Mouse (Mus musculus): ENCODE measurements around the gene Igfbp2. TPM values are rescaled to one million over a fixed set of nuclear protein-coding genes. Genes with fewer than 3 reads are reported as not detected.
A peak's percentile ranks its signal among the peaks of the same experiment; 100 is the strongest.

The Igfbp2 gene
- total RNA-seq, 1 experiment from 2014 or later, result 2.6 TPM

GRCm38 (mm10) chr1:72855729-72856128 lies 31.4 kb downstream of the Igfbp2 start:
- DNase-seq, result no peak

DNA sequence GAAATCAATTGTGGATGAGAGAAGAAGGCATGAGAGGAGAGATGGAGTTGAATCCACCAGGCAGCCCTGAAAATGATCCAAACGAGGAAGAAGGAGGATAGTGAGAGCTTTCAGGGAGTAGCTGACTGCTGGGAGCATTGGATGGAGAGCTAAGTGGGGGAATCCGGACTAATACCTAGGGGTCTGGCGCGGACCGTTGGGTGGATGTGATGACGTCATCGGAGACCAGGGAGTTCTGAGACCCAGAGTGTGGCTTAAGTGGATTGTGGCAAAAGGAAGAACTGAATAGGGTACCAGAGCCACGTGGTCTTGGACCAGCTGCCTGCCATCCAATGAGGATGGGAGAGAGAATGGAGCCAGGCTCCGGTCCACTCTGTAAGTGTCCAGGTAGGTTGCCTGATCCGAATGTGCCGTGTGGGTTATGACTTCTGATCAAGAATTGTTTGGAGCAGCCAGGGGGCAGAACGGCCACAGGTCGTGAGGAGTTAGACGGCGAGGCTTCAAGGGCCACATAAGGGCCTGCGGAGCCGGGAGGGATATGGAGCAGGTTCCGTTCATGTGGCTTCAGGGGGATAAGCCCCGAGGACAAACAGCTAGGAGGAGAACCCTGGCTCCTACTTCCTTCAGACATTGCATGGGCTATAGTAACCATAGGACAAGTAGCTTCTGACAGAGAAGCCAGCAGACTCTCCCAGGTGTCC lies 32.1 kb downstream of the Igfbp2 start:
- DNase-seq, result no peak

- DNase-seq, result no peak
These were observed 32.8 kb downstream of the Igfbp2 start for GRCm38 (mm10) chr1:72857142-72857541.

GRCm38 (mm10) chr1:72857631-72858030 lies 33.3 kb downstream of the Igfbp2 start:
- DNase-seq, result no peak

DNA sequence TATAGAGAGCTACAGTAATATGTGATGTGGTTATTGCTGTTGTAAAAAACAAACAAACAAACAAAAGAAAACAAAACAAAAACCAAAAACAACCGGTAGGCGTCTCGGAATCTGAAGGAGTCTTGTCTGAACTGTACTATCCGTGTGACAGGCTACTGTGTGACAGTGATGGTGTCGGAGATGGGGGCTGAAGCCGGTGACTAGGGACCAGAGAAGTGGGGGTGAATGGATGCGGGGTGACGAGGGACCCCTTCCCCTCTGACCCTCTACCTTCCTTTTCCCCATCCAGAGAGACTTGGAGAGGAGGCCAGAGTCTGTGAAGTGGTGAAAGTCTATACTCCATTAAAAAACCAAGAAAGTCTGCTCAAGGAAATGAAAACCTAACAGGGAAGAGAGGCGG lies 34.0 kb downstream of the Igfbp2 start:
- no peak for DNase-seq

GRCm38 (mm10) chr1:72858874-72859273 lies 34.6 kb downstream of the Igfbp2 start:
- no peak for DNase-seq

- DNase-seq, result no peak
These were observed 35.7 kb downstream of the Igfbp2 start for GRCm38 (mm10) chr1:72859963-72860362.

GRCm38 (mm10) chr1:72860502-72860901 lies 36.2 kb downstream of the Igfbp2 start:
- DNase-seq, result no peak

DNA sequence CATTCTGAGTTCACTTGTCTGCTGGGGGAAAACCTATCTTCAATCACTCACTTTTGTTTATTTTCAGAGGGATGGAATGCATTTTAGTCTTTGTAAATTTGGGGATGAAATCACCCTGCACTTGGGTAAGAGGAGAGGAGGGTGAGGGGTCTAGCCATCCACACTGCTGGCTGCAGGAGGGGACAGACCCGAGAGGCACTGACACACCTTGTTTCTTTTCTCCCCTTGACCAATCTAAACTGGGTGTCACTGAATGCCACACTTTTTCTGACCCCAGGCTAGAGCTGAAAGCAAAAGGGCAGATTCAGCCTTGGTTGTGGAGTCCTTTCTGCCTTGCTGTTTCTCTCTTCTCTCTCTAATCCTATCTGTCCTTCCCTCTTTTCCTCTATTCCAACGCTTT lies 37.4 kb downstream of the Igfbp2 start:
- DNase-seq, result no peak

DNA sequence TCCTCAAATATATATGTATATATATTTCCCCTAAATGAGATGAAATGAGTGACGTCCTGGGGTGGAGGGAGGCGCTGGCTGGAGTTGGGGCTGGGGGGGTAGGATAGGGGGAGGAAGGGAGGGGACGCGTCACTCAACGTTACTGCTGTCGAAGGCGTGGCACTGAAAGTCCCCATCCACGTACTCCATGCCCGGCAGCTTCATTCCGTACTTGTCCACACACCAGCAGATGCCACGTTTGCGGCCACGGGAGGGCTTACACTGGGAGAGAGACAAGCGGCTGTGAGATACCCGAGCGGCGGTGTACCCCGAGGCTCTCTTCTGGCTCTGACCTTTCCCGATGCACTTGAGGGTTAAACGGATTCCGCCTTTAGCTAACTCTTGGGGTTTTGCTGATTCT lies 37.9 kb downstream of the Igfbp2 start:
- DNase-seq, result no peak

DNA sequence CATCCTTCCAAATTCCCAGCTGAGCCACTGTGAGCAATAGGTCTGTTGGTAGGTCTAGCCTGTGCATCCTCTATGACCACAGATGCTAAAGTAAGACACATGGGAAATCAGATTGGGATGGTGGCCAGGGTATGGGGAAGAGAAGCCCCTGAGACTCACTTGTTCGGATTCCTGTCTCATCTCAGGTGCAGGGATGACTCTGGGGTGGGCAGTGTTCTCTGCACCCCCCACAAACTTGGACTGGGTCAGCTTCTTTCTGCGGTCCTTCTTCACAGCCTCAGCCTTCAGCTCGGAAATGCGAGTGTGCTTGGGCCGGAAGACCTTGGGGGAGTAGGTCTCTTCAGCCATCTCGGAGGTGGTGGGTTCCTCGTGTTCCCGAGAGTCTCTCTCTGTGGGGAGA lies 39.4 kb downstream of the Igfbp2 start:
- no peak for DNase-seq

DNA sequence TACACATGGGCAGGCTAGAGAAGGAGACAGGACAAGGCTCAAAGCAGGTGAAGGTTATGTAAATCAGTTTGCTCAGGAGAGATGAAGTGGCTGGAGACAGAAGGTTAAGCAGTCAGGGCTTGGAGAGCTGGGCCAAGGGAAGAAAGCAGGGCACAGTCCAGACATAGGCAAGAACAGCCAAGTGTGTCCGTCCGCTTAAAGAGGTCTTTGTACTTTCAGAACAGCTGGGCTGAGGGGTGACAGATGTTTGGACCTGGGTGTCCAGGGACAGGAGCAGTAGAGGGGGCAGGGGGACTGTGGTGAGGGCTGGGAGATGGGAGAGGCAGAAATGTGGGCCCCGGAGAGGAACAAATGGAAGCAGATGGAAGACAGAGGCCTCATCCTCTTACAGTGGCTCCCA lies 40.0 kb downstream of the Igfbp2 start:
- DNase-seq, result no peak

GRCm38 (mm10) chr1:72865900-72866299 lies 41.6 kb downstream of the Igfbp2 start:
- DNase-seq, result peak; percentile 81

- DNase-seq, result no peak
These were observed 42.1 kb downstream of the Igfbp2 start for GRCm38 (mm10) chr1:72866417-72866816.

DNA sequence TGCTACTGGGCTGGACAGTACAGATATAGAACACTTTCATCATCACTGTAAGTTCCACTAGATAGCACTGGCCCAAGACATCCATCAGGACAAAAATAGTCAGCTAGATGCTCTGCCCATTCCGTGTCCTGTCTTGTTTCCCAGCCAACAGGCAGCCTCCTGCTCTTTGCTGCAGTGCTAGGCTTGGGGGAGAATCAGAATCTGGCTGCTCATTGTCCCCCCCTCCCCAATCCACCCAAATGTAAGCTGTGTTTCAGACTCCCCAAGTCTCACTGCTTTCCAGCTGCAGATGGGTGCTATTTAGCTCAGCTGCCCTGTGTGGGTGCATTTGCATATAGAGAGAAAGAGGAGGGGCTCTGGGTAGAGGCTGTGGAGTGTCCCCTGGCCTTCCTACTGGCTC lies 43.0 kb downstream of the Igfbp2 start:
- DNase-seq, result no peak

DNA sequence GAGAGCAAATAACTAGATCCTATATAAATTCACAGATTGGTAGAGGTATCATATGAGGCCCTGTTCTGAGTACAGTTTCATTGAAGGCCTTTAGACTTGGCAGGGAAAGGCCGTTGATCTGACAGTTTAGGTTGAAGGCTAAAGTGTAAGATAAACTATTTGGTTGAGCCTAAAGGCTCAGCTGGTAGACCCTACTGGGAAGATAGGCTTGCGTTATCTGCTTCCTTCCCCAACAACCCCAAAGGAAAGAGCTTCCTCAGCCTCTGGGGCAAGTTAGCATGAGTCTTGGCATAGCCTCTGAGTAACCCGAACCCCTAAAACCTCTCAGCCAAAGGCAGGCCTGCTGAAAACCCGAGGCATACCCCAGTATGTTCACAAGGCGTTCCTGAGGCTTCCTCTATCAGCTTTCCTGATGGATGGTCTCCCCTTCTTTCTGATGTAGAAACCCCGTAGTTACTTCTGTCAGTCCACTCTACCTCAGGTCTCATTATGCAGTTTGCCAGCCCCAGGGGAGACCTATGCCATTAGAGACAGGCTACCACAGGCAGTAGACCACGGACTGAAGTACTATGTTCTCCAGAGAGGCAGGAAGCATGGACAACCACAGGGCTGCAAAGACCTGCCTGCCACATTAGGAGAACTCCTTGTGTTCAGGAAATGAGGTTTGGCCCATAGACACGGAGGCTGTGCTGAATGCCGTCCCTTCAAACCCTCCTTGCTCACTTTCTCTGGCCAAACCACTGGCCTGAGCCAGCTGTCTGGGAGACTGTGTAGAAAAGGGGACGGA lies 44.3 kb downstream of the Igfbp2 start:
- no peak for DNase-seq

DNA sequence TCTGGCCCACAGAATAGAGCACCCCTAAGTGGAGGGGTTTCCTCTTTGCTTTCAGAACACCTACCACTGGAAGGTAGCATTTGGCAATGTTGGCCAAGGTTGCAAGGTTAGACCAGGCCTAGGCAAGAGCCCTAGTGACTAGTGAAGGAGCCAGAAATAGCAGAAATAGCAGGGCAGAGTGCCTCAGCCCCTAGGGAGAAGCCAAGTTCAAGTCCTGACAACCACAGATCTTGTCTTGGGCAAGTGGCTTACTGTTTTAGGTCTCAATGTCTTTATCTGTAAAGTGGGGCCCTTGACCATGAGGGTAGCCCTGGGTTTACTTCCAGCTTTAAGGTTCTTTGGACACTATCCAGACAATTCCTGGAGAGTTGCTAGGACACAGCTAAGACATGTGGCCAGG lies 45.0 kb downstream of the Igfbp2 start:
- DNase-seq, result no peak

- peak; percentile 72 for DNase-seq
These were observed 45.6 kb downstream of the Igfbp2 start for GRCm38 (mm10) chr1:72869681-72870614.

DNA sequence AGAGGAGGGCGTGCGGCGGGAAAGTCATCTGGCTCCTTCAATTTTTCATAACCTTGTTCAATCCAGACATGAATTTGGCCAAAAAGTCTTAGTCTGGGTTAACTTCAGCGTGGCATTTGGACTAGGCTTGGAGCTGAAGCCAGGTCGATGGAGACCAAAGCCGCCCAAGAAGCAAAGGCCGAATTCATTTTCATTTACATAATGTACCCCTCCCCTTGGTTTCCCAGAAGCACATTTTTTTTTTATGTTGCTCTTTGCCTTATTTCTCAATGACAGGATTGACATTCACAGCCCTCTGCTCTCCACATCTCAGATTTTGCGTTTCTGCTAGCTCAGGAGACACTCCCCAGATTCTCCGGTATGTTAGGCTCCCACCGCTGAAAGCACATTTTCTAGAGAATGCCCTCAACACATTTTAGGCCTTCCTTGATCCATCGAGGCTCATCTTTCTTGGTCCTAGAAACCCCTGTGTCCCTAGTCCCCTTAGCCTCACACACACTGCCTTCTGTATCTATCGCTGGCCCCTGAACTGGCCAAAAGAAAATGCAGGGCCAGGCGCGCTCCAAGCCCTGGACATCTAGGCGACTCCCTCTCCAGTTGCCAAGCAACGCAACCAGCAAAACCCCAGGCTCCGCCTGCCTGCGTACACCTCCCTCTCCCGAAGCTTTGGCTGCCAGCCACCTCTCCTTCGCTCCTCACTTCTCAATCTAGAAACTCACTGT lies 46.5 kb downstream of the Igfbp2 start:
- peak; percentile 87 for DNase-seq

- DNase-seq, result no peak
These were observed 47.0 kb downstream of the Igfbp2 start for GRCm38 (mm10) chr1:72871337-72871696.

GRCm38 (mm10) chr1:72871697-72872411 lies 47.6 kb downstream of the Igfbp2 start:
- DNase-seq, result no peak

Data from adrenal gland, postnatal 25 days (tissue).